Mouse (Mus musculus): Measurements from ENCODE around the gene Rplp2. TPM values are rescaled to one million over a fixed set of nuclear protein-coding genes. Genes with fewer than 3 reads are reported as not detected.
"Not testable (repeated sequence)": the region's sequence is repeated elsewhere in the genome, so short reads cannot be mapped to it uniquely, and the experiment has no call there.

Rplp2 gene
- polyA plus RNA-seq (2014; fragmentation: Nextera tagmentation; extraction: Ambion mirVana): 1,415 and 1,470 TPM in 2 replicates

DNA sequence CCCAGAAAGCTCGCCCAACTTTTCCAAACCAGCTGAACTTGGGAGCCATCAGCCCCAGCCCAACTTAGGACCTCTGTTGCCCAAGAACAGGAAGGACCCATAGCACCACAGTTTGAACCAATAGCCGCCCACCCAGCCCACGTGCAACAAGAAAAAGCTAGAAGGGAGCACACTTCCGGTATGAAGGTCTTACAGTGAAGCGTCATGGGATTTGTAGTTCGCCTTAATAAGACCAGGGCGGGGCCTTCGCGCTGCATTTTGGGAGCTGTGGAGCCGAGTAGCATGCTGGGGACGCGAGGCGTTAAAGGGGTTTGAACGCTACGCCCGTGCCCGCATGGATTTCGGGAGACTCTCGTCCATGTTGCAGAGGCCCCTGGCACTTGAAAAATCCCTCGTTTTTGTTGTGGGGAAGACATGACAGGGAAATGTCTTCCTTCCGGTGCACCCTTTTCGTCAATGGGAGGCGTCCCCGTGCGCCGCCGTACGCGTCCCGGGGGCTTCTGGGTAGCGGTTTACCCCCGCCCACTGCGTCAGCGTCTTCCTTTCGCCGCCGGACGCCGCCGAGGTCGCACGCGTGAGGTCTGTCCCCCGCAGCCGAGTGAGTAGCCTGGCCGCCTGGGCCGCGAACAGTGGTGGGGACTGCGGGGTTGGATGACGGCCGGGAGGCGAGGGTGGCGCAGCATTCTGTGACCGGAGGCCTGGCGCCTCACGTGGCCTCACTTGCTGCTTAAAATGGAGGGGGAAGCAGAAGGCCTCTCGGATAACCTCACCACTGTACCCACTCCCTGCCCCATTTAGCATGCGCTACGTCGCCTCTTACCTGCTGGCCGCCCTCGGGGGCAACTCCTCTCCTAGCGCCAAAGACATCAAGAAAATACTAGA, at the start of gene Rplp2:
TSS of gene Rplp2 (plus strand) at position 261 of the 882 bp plus-strand sequence.
- peak within 1 kb of the TSS; percentile 89 for H3K4me3 ChIP-seq (ENCODE audit: low read depth, low read length)
- peaks cover 43% of the 10 kb centered on the region for H3K36me3 ChIP-seq (ENCODE audit: insufficient read depth)
- peak within 1 kb of the TSS; percentile 82 for H3K27ac ChIP-seq (ENCODE audit: low read depth)
- peak within 1 kb of the TSS; percentile 95 for H3K9ac ChIP-seq
- peak within 1 kb of the TSS; percentile 90 for H3K4me2 ChIP-seq
- TF ChIP-seq CTCF (IDR thresholded peaks at IDR 0.05; ENCODE audit: low read depth): no peak; the same call in 1 of the 2 replicates
- WGBS: under 1% methylated on average over 63 of the region's 63 CpGs
- H3K9me3 ChIP-seq (ENCODE audit: low read depth, low read length): no peaks in the 10 kb centered on the region
- ATAC-seq (ENCODE audit: insufficient read depth) (peak; percentile 91), DNase-seq (peak; percentile 95)
- peaks cover 22% of the 10 kb centered on the region for H3K4me1 ChIP-seq (ENCODE audit: insufficient read depth)
- H3K27me3 ChIP-seq (ENCODE audit: insufficient read depth, low read length): no peaks in the 10 kb centered on the region

DNA sequence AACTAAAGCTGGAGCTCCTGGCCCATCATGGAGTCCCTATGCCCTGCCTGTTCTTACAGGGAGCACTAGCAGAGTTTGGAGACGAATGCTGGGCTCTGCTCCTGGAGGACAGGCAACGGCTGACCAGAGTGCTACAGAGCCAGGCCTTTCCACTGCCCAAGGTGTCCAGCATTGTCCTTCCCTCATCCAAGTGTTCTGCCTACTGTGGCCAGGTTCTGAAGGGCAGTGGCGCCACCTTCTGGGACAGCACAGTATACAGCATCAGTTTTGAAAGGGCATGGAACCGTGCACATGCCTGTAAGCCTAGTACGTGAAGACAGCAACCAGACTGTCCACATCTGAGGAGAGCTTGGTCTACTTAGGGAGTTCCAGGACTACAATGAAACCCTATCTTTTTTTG, 43.9 kb upstream of the Rplp2 start:
- Histone ChIP-seq H3K4me2 (no peak overlapping the region), H3K4me3 (ENCODE audit: low read depth, low read length) (no peak overlapping the region), H3K36me3 (ENCODE audit: insufficient read depth) (peaks cover 58% of the 10 kb centered on the region), H3K27ac (ENCODE audit: low read depth) (no peak overlapping the region), H3K4me1 (ENCODE audit: insufficient read depth) (no peaks in the 10 kb centered on the region), H3K9me3 (ENCODE audit: low read depth, low read length) (no peaks in the 10 kb centered on the region), H3K9ac (no peak overlapping the region), H3K27me3 (ENCODE audit: insufficient read depth, low read length) (no peaks in the 10 kb centered on the region)
- ATAC-seq (ENCODE audit: insufficient read depth): peak; percentile 72
- WGBS: 53% methylated on average over 5 of the region's 5 CpGs
- DNase-seq: peak; percentile 68
- peak; percentile 87 for TF ChIP-seq CTCF (IDR thresholded peaks at IDR 0.05; ENCODE audit: low read depth)

GRCm38 (mm10) chr7:141405466-141405865, 41.7 kb upstream of the Rplp2 start:
- Histone ChIP-seq H3K4me2 (no peak overlapping the region), H3K36me3 (ENCODE audit: insufficient read depth) (peaks cover 60% of the 10 kb centered on the region), H3K27me3 (ENCODE audit: insufficient read depth, low read length) (no peaks in the 10 kb centered on the region), H3K9ac (no peak overlapping the region), H3K27ac (ENCODE audit: low read depth) (no peak overlapping the region), H3K9me3 (ENCODE audit: low read depth, low read length) (no peaks in the 10 kb centered on the region), H3K4me3 (ENCODE audit: low read depth, low read length) (no peak overlapping the region), H3K4me1 (ENCODE audit: insufficient read depth) (no peaks in the 10 kb centered on the region)
- no peak for DNase-seq
- TF ChIP-seq CTCF (IDR thresholded peaks at IDR 0.05; ENCODE audit: low read depth): no peak
- 53% methylated on average over 4 of the region's 4 CpGs for WGBS
- no peak for ATAC-seq (ENCODE audit: insufficient read depth)

DNA sequence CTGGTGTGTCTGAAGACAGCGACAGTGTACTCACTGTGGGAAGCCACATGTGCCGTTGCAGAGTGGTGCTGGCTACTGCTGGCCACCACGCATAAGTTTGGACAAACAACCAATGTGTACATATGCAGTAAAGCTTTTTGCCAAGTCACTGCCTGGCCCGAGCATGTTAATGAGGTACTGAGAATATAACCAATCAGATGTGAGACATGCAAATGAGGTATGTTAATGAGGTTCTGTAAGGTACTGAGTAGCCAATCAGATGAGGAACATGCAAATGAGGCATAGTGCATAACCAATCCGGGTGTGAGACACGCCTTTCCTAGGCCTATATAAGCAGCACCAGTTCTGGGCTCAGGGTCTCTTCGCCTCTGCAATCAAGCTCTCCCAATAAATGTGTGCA, 39.5 kb upstream of the Rplp2 start:
- not testable (repeated sequence) for H3K4me2 ChIP-seq; H3K27ac ChIP-seq (ENCODE audit: low read depth); H3K27me3 ChIP-seq (ENCODE audit: insufficient read depth, low read length); DNase-seq; ATAC-seq (ENCODE audit: insufficient read depth); H3K4me1 ChIP-seq (ENCODE audit: insufficient read depth); H3K9me3 ChIP-seq (ENCODE audit: low read depth, low read length); H3K9ac ChIP-seq; H3K4me3 ChIP-seq (ENCODE audit: low read depth, low read length)
- H3K36me3 ChIP-seq (ENCODE audit: insufficient read depth): peaks cover 45% of the 10 kb centered on the region
- 95% methylated on average over 7 of the region's 7 CpGs for WGBS

GRCm38 (mm10) chr7:141408833-141409232, 38.3 kb upstream of the Rplp2 start:
- Histone ChIP-seq H3K27ac (ENCODE audit: low read depth) (no peak overlapping the region), H3K4me3 (ENCODE audit: low read depth, low read length) (no peak overlapping the region), H3K4me1 (ENCODE audit: insufficient read depth) (peaks cover 4% of the 10 kb centered on the region; the same call in 1 of the 2 replicates), H3K27me3 (ENCODE audit: insufficient read depth, low read length) (no peaks in the 10 kb centered on the region), H3K9ac (no peak overlapping the region), H3K36me3 (ENCODE audit: insufficient read depth) (peaks cover 37% of the 10 kb centered on the region), H3K4me2 (no peak overlapping the region), H3K9me3 (ENCODE audit: low read depth, low read length) (no peaks in the 10 kb centered on the region)
- peak; percentile 94 for DNase-seq
- TF ChIP-seq CTCF (IDR thresholded peaks at IDR 0.05; ENCODE audit: low read depth): peak; percentile 91
- ATAC-seq (ENCODE audit: insufficient read depth): peak; percentile 62
- WGBS: 11% methylated on average over 11 of the region's 11 CpGs

- Histone ChIP-seq H3K9ac (no peak overlapping the region), H3K4me1 (ENCODE audit: insufficient read depth) (peaks cover 4% of the 10 kb centered on the region; the same call in 1 of the 2 replicates), H3K4me2 (no peak overlapping the region), H3K9me3 (ENCODE audit: low read depth, low read length) (no peaks in the 10 kb centered on the region), H3K27ac (ENCODE audit: low read depth) (no peak overlapping the region), H3K4me3 (ENCODE audit: low read depth, low read length) (no peak overlapping the region), H3K27me3 (ENCODE audit: insufficient read depth, low read length) (no peaks in the 10 kb centered on the region), H3K36me3 (ENCODE audit: insufficient read depth) (peaks cover 37% of the 10 kb centered on the region)
- DNase-seq (no peak), ATAC-seq (ENCODE audit: insufficient read depth) (no peak)
- 81% methylated on average over 8 of the region's 8 CpGs for WGBS
- TF ChIP-seq CTCF (IDR thresholded peaks at IDR 0.05; ENCODE audit: low read depth): no peak
These were observed 36.5 kb upstream of the Rplp2 start for GRCm38 (mm10) chr7:141410631-141411030.

GRCm38 (mm10) chr7:141411667-141412066, 35.5 kb upstream of the Rplp2 start:
- DNase-seq: no peak

More at GRCm38 (mm10) chr7:141411667-141412066, 35.5 kb upstream of the Rplp2 start:
- Histone ChIP-seq H3K9me3 (ENCODE audit: low read depth, low read length) (no peaks in the 10 kb centered on the region), H3K4me3 (ENCODE audit: low read depth, low read length) (no peak overlapping the region), H3K27ac (ENCODE audit: low read depth) (no peak overlapping the region), H3K9ac (no peak overlapping the region), H3K4me1 (ENCODE audit: insufficient read depth) (peaks cover 4% of the 10 kb centered on the region; the same call in 1 of the 2 replicates), H3K36me3 (ENCODE audit: insufficient read depth) (peaks cover 33% of the 10 kb centered on the region), H3K4me2 (no peak overlapping the region), H3K27me3 (ENCODE audit: insufficient read depth, low read length) (no peaks in the 10 kb centered on the region)
- no peak for TF ChIP-seq CTCF (IDR thresholded peaks at IDR 0.05; ENCODE audit: low read depth)
- no peak for ATAC-seq (ENCODE audit: insufficient read depth)
- WGBS: 94% methylated on average over 1 of the region's 1 CpGs
